Mouse (Mus musculus) liver, postnatal 0 days (tissue): ENCODE measurements around the gene Gjb6.

Source experiments
- CTCF ChIP-seq: sonication (generic); IDR thresholded peaks from 2 replicates; pipeline ENCODE4 v1.5.1; 2016; ENCODE audit warnings: antibody characterized with exemption, low read depth
- EP300 ChIP-seq: IDR thresholded peaks from 2 replicates; pipeline ENCODE4 v1.6.1; 2016; ENCODE audit warnings: antibody characterized with exemption, low read depth, mild to moderate bottlenecking

- TF ChIP-seq CTCF, result peak; percentile 35; the same call in 1 of the 2 replicates
- TF ChIP-seq EP300, result no peak
Observed at GRCm38 (mm10) chr14:57104106-57105023, 29.0 kb downstream of the Gjb6 start, which contains the start of gene Gjb2.
